Mouse (Mus musculus) natural killer cell, adult 2 months (primary cell): ENCODE data around the gene Retreg1.
"Not testable (repeated sequence)": the region's sequence is repeated elsewhere in the genome, so short reads cannot be mapped to it uniquely, and the experiment has no call there.

Source experiments
- DNase-seq, 2 experiments: peaks; one replicate each; pipeline ENCODE4 v3.0.0; 2022; ENCODE audit warnings: low spot score in 2 of 2

Retreg1 gene

GRCm38 (mm10) chr15:25999545-25999944 is 156.6 kb downstream of the Retreg1 start:
- not testable (repeated sequence) for DNase-seq

GRCm38 (mm10) chr15:26008621-26009020 is 165.6 kb downstream of the Retreg1 start:
- DNase-seq = no peak

GRCm38 (mm10) chr15:26012891-26013290 is 169.9 kb downstream of the Retreg1 start:
- no peak for DNase-seq

GRCm38 (mm10) chr15:26015979-26016665 is 173.1 kb downstream of the Retreg1 start:
- DNase-seq = peak in 1 of 2 experiments; percentile 74

GRCm38 (mm10) chr15:26021721-26022120 is 178.7 kb downstream of the Retreg1 start:
- DNase-seq = no peak

GRCm38 (mm10) chr15:26022636-26023035 is 179.7 kb downstream of the Retreg1 start:
- no peak for DNase-seq
